Mouse (Mus musculus) adrenal gland, adult 2 months (tissue): ENCODE measurements at regions not wholly inside any gene's neighbourhood (a gene's known extent, or its start where the extent isn't known, plus 50 kb on each side); places are given as distances from the start of the nearest gene placed in this dataset.

Source experiments
- DNase-seq: peaks from one replicate; pipeline ENCODE4 v3.0.0; 2021

- DNase-seq, result no peak
These were observed 645.4 kb upstream of the Gm10131 start for GRCm38 (mm10) chr8:34756916-34757315.

- DNase-seq, result no peak
These were observed 644.6 kb upstream of the Gm10131 start for GRCm38 (mm10) chr8:34756171-34756570.

DNA sequence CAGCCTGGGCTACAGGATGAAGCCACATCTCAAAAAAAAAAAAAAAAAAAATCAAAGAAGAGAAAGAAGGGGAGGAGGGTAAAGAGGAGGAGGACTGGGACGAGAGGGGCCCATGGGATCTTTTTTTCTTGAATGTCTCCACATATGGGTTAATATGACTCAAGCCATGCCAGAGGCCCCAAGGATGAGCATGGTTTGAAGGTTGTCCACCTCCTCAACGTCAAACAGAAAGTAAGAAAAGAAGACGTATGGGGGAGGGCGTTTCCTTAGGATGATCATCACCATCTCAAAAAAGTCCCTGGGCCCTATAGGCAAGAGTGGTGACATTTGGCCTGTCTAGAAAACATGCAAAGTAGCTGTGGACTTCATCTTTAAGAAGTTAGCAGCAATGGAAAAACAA is 643.9 kb upstream of the Gm10131 start:
- no peak for DNase-seq

GRCm38 (mm10) chr8:34753046-34753445 is 641.5 kb upstream of the Gm10131 start:
- no peak for DNase-seq

GRCm38 (mm10) chr8:34748521-34748920 is 637.0 kb upstream of the Gm10131 start:
- no peak for DNase-seq

DNA sequence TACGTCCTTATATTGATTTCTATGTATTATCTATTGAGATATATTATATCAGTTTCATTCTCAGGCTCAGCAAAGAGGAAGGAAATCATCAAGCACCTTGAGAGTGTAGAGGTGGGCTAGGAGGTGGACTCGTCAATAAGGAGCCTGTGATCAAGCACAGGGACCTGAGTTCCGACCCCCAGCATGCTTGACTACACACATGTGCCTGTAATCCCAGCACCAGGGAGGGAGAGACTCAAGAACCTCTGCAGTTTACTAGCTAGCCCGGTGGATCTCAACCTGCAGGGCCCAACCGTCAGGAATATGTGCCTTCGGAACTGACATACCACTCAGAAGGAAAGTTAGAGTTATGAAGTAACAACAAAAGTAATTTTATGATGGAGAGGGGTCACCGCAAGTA is 634.2 kb upstream of the Gm10131 start:
- DNase-seq, result no peak

DNA sequence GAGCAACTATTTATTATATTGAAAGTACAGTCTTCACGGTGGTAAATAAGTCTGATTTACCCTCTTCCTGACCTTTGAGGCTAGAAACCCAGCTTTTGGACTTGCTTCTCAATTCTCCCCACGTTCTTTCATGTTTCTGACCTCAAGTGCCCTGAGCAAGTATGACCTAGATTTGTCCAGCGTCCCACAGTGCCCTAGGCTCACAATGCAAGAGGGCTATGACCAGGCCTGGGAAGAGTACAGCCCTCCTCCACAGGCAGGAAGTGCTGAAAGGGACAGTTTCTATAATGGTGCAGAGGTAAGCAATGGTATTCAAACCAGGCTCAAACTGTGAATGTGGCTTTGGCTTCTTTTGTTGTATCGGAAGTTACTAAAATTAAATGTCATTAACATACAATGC is 633.1 kb upstream of the Gm10131 start:
- no peak for DNase-seq

DNA sequence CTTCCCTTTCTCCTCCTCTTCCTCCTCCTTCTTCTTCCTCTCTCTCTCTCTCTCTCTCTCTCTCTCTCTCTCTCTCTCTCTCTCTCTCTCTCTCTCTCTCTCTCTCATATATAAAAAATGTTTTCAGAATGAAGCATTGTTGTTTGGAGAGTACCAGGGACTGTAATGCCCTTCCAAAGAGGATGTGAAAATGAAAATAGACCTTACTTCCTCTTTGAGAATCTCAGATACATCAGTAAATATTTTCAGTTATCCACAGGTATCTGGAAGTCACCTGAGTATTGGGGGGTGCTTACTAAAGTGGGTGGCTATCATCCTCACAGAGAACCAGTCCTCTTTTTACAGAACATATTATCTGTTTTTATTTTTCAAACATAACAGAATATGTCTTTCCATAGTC is 632.6 kb upstream of the Gm10131 start:
- DNase-seq, result no peak

- no peak for DNase-seq
These were observed 631.6 kb upstream of the Gm10131 start for GRCm38 (mm10) chr8:34743137-34743536.

GRCm38 (mm10) chr8:34740836-34741235 is 629.3 kb upstream of the Gm10131 start:
- no peak for DNase-seq

GRCm38 (mm10) chr8:34739836-34740804 is 628.6 kb upstream of the Gm10131 start:
- DNase-seq, result no peak

- no peak for DNase-seq
These were observed 624.7 kb upstream of the Gm10131 start for GRCm38 (mm10) chr8:34736214-34736613.

- DNase-seq, result no peak
These were observed 623.5 kb upstream of the Gm10131 start for GRCm38 (mm10) chr8:34735006-34735405.

- no peak for DNase-seq
These were observed 621.3 kb upstream of the Gm10131 start for GRCm38 (mm10) chr8:34732808-34733207.

- no peak for DNase-seq
These were observed 620.8 kb upstream of the Gm10131 start for GRCm38 (mm10) chr8:34732362-34732761.

- DNase-seq, result no peak
These were observed 619.8 kb upstream of the Gm10131 start for GRCm38 (mm10) chr8:34731096-34731999.

DNA sequence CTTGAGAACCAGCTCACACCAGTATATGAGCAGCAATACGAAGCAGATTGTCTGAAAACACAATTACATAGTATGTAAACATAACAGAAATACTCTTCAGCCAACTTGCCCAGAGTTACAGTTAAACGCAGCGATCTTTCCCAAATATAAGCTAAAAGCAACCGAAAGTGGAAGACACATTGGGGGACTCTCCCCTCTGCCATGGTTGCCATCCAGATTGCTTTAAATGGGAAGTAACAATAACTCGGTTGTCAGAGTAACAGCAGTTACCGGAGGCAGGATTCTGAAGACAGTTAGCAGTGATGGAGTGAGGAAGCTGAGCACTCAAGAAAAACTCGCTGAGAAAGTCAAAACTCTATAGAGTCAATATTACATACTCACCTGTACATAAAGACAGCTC is 618.0 kb upstream of the Gm10131 start:
- DNase-seq, result no peak

DNA sequence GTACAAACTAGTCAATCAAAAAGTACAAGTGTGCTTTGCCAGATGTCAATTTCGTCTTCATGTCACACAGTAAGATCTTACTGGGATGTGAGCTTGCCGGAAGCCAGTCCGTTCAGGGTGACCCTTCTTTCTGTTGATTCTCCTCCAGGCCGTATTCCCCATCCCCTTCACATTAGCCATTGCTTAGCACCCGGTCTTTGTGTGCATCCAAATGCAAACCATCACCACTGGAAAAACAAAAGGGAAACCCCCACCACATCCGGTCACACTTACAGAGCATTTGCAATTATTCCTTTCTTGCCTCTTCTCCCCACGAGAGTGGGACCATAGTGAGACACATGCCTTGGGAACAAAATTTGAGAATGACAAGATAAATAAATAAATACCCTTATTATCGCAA is 616.2 kb upstream of the Gm10131 start:
- no peak for DNase-seq

DNA sequence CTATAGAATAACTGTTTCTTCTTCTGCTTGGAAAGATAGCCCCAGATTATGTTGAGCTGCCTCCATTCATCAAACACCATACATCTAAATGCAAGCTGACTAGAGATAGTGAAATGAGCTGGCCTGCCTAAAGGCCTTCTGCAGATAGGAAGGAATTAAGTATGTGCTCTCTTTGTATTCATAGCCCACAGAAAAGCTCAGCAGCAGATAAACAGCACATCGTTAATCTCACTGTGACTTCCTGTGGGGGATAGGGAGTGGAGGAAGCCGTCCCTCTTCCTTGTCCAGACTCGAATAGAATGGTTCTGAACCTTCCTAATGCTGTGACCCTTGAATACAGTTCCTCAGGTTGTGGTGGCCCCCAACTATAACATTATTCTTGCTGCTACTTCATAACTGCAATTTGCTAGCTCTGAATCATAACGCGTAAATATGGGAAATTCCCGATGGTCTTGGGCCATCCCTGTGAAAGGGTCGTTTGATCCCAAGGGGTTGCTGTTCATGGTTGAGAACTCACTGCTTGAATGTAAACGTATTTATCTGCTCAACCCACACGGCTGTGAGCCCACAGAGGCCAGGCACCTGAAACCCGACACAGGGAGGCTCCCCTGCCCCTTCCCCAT is 614.7 kb upstream of the Gm10131 start:
- no peak for DNase-seq

- DNase-seq, result no peak
These were observed 614.0 kb upstream of the Gm10131 start for GRCm38 (mm10) chr8:34725546-34725945.

- DNase-seq, result no peak
These were observed 598.6 kb upstream of the Gm10131 start for GRCm38 (mm10) chr8:34709911-34710733.

- DNase-seq, result no peak
These were observed 597.8 kb upstream of the Gm10131 start for GRCm38 (mm10) chr8:34709316-34709715.
